Mouse (Mus musculus): Measurements from ENCODE around the gene Nufip2. TPM values are rescaled to one million over a fixed set of nuclear protein-coding genes. Genes with fewer than 3 reads are reported as not detected.
"Not testable (repeated sequence)": the region's sequence is repeated elsewhere in the genome, so short reads cannot be mapped to it uniquely, and the experiment has no call there.

Nufip2 gene
- 2.7 and 3.6 TPM in 2 replicates for polyA plus RNA-seq (2015; fragmentation: Nextera tagmentation; extraction: Ambion mirVana)

- H3K27ac ChIP-seq (ENCODE audit: low read length), result peak within 1 kb of the TSS; percentile 96
- H3K36me3 ChIP-seq (ENCODE audit: control insufficient read depth, insufficient read depth), result no peaks in the 10 kb centered on the region
- no peaks in the 10 kb centered on the region for H3K27me3 ChIP-seq (replicated peaks; ENCODE audit: control insufficient read depth, insufficient read depth, low read length)
- peak; percentile 99 for ATAC-seq
- peak within 1 kb of the TSS; percentile 58 for H3K4me2 ChIP-seq (ENCODE audit: low read length)
- H3K4me3 ChIP-seq (replicated peaks; ENCODE audit: low read length), result peak within 1 kb of the TSS; percentile 89
- no peaks in the 10 kb centered on the region for H3K9me3 ChIP-seq (ENCODE audit: control insufficient read depth, low read length)
- under 1% methylated on average over 38 of the region's 38 CpGs for WGBS
- peaks cover 10% of the 10 kb centered on the region for H3K4me1 ChIP-seq (replicated peaks; ENCODE audit: control insufficient read depth, insufficient read depth, low read length)
- peak within 1 kb of the TSS; percentile 95 for H3K9ac ChIP-seq (replicated peaks; ENCODE audit: low read depth, low read length)
Measured at GRCm38 (mm10) chr11:77685383-77686265, at the start of gene Nufip2. Nufip2 (plus strand) TSS chr11:77686155.

- Histone ChIP-seq H3K4me3 (replicated peaks; ENCODE audit: low read length) (no peak overlapping the region), H3K4me2 (ENCODE audit: low read length) (no peak overlapping the region), H3K9me3 (ENCODE audit: control insufficient read depth, low read length) (no peaks in the 10 kb centered on the region), H3K4me1 (replicated peaks; ENCODE audit: control insufficient read depth, insufficient read depth, low read length) (no peaks in the 10 kb centered on the region), H3K36me3 (ENCODE audit: control insufficient read depth, insufficient read depth) (no peaks in the 10 kb centered on the region), H3K9ac (replicated peaks; ENCODE audit: low read depth, low read length) (no peak overlapping the region), H3K27ac (ENCODE audit: low read length) (no peak overlapping the region), H3K27me3 (replicated peaks; ENCODE audit: control insufficient read depth, insufficient read depth, low read length) (no peaks in the 10 kb centered on the region)
- 84% methylated on average over 9 of the region's 9 CpGs for WGBS
- no peak for ATAC-seq
Measured at GRCm38 (mm10) chr11:77641390-77641789, 44.6 kb upstream of the Nufip2 start.

- H3K36me3 ChIP-seq (ENCODE audit: control insufficient read depth, insufficient read depth), result no peaks in the 10 kb centered on the region
- 75% methylated on average over 4 of the region's 4 CpGs for WGBS
- H3K4me1 ChIP-seq (replicated peaks; ENCODE audit: control insufficient read depth, insufficient read depth, low read length), result no peaks in the 10 kb centered on the region
- H3K27ac ChIP-seq (ENCODE audit: low read length), result no peak overlapping the region
- no peak overlapping the region for H3K4me3 ChIP-seq (replicated peaks; ENCODE audit: low read length)
- H3K9ac ChIP-seq (replicated peaks; ENCODE audit: low read depth, low read length), result no peak overlapping the region
- no peaks in the 10 kb centered on the region for H3K9me3 ChIP-seq (ENCODE audit: control insufficient read depth, low read length)
- H3K4me2 ChIP-seq (ENCODE audit: low read length), result no peak overlapping the region
- no peak for ATAC-seq
- no peaks in the 10 kb centered on the region for H3K27me3 ChIP-seq (replicated peaks; ENCODE audit: control insufficient read depth, insufficient read depth, low read length)
Measured at GRCm38 (mm10) chr11:77645481-77645880, 40.5 kb upstream of the Nufip2 start.

- no peaks in the 10 kb centered on the region for H3K9me3 ChIP-seq (ENCODE audit: control insufficient read depth, low read length)
- H3K4me3 ChIP-seq (replicated peaks; ENCODE audit: low read length), result no peak overlapping the region
- no peaks in the 10 kb centered on the region for H3K4me1 ChIP-seq (replicated peaks; ENCODE audit: control insufficient read depth, insufficient read depth, low read length)
- no peaks in the 10 kb centered on the region for H3K27me3 ChIP-seq (replicated peaks; ENCODE audit: control insufficient read depth, insufficient read depth, low read length)
- no peak for ATAC-seq
- H3K9ac ChIP-seq (replicated peaks; ENCODE audit: low read depth, low read length), result no peak overlapping the region
- no peak overlapping the region for H3K27ac ChIP-seq (ENCODE audit: low read length)
- H3K36me3 ChIP-seq (ENCODE audit: control insufficient read depth, insufficient read depth), result no peaks in the 10 kb centered on the region
- H3K4me2 ChIP-seq (ENCODE audit: low read length), result no peak overlapping the region
- WGBS, result 63% methylated on average over 7 of the region's 7 CpGs
Measured at GRCm38 (mm10) chr11:77648878-77649277, 37.1 kb upstream of the Nufip2 start.

GRCm38 (mm10) chr11:77652484-77652883 lies 33.5 kb upstream of the Nufip2 start:
- no peaks in the 10 kb centered on the region for H3K27me3 ChIP-seq (replicated peaks; ENCODE audit: control insufficient read depth, insufficient read depth, low read length)
- H3K4me3 ChIP-seq (replicated peaks; ENCODE audit: low read length), result no peak overlapping the region
- WGBS, result 57% methylated on average over 6 of the region's 6 CpGs
- ATAC-seq, result no peak
- no peaks in the 10 kb centered on the region for H3K9me3 ChIP-seq (ENCODE audit: control insufficient read depth, low read length)
- no peaks in the 10 kb centered on the region for H3K36me3 ChIP-seq (ENCODE audit: control insufficient read depth, insufficient read depth)
- no peak overlapping the region for H3K9ac ChIP-seq (replicated peaks; ENCODE audit: low read depth, low read length)
- H3K27ac ChIP-seq (ENCODE audit: low read length), result no peak overlapping the region
- H3K4me2 ChIP-seq (ENCODE audit: low read length), result no peak overlapping the region
- H3K4me1 ChIP-seq (replicated peaks; ENCODE audit: control insufficient read depth, insufficient read depth, low read length), result no peaks in the 10 kb centered on the region

GRCm38 (mm10) chr11:77653406-77654190 lies 32.4 kb upstream of the Nufip2 start:
- not testable (repeated sequence) for ATAC-seq; H3K36me3 ChIP-seq (ENCODE audit: control insufficient read depth, insufficient read depth); H3K9ac ChIP-seq (replicated peaks; ENCODE audit: low read depth, low read length); H3K4me1 ChIP-seq (replicated peaks; ENCODE audit: control insufficient read depth, insufficient read depth, low read length); H3K4me3 ChIP-seq (replicated peaks; ENCODE audit: low read length); H3K4me2 ChIP-seq (ENCODE audit: low read length); H3K9me3 ChIP-seq (ENCODE audit: control insufficient read depth, low read length); H3K27me3 ChIP-seq (replicated peaks; ENCODE audit: control insufficient read depth, insufficient read depth, low read length); H3K27ac ChIP-seq (ENCODE audit: low read length)
- WGBS, result 93% methylated on average over 4 of the region's 4 CpGs

- Histone ChIP-seq H3K27me3 (replicated peaks; ENCODE audit: control insufficient read depth, insufficient read depth, low read length) (no peaks in the 10 kb centered on the region), H3K36me3 (ENCODE audit: control insufficient read depth, insufficient read depth) (no peaks in the 10 kb centered on the region), H3K4me1 (replicated peaks; ENCODE audit: control insufficient read depth, insufficient read depth, low read length) (no peaks in the 10 kb centered on the region), H3K27ac (ENCODE audit: low read length) (no peak overlapping the region), H3K4me3 (replicated peaks; ENCODE audit: low read length) (no peak overlapping the region), H3K9me3 (ENCODE audit: control insufficient read depth, low read length) (no peaks in the 10 kb centered on the region), H3K9ac (replicated peaks; ENCODE audit: low read depth, low read length) (no peak overlapping the region), H3K4me2 (ENCODE audit: low read length) (no peak overlapping the region)
- ATAC-seq, result no peak
- 70% methylated on average over 4 of the region's 4 CpGs for WGBS
Measured at GRCm38 (mm10) chr11:77659986-77660385, 26.0 kb upstream of the Nufip2 start.

- ATAC-seq, result no peak
- Histone ChIP-seq H3K27ac (ENCODE audit: low read length) (no peak overlapping the region), H3K9me3 (ENCODE audit: control insufficient read depth, low read length) (no peaks in the 10 kb centered on the region), H3K4me2 (ENCODE audit: low read length) (no peak overlapping the region), H3K27me3 (replicated peaks; ENCODE audit: control insufficient read depth, insufficient read depth, low read length) (no peaks in the 10 kb centered on the region), H3K4me1 (replicated peaks; ENCODE audit: control insufficient read depth, insufficient read depth, low read length) (no peaks in the 10 kb centered on the region), H3K36me3 (ENCODE audit: control insufficient read depth, insufficient read depth) (no peaks in the 10 kb centered on the region), H3K9ac (replicated peaks; ENCODE audit: low read depth, low read length) (no peak overlapping the region), H3K4me3 (replicated peaks; ENCODE audit: low read length) (no peak overlapping the region)
- WGBS, result 52% methylated on average over 6 of the region's 6 CpGs
Measured at GRCm38 (mm10) chr11:77663639-77664038, 22.3 kb upstream of the Nufip2 start.

GRCm38 (mm10) chr11:77664046-77664445 lies 21.9 kb upstream of the Nufip2 start:
- no peaks in the 10 kb centered on the region for H3K4me1 ChIP-seq (replicated peaks; ENCODE audit: control insufficient read depth, insufficient read depth, low read length)
- H3K9me3 ChIP-seq (ENCODE audit: control insufficient read depth, low read length), result no peaks in the 10 kb centered on the region
- H3K36me3 ChIP-seq (ENCODE audit: control insufficient read depth, insufficient read depth), result no peaks in the 10 kb centered on the region
- 88% methylated on average over 8 of the region's 8 CpGs for WGBS
- H3K4me3 ChIP-seq (replicated peaks; ENCODE audit: low read length), result no peak overlapping the region
- no peak overlapping the region for H3K4me2 ChIP-seq (ENCODE audit: low read length)
- H3K27ac ChIP-seq (ENCODE audit: low read length), result no peak overlapping the region
- H3K9ac ChIP-seq (replicated peaks; ENCODE audit: low read depth, low read length), result no peak overlapping the region
- ATAC-seq, result no peak
- no peaks in the 10 kb centered on the region for H3K27me3 ChIP-seq (replicated peaks; ENCODE audit: control insufficient read depth, insufficient read depth, low read length)
